Mouse (Mus musculus) adrenal gland (tissue): ENCODE measurements at regions not wholly inside any gene's neighbourhood (a gene's known extent, or its start where the extent isn't known, plus 50 kb on each side); places are given as distances from the start of the nearest gene placed in this dataset.

Source experiments
- intact Hi-C: fragments of 180-260 bp; cut with DNase I; formaldehyde crosslinking; loops from one replicate; pipeline ENCODE4 v1.15.1; 2025

DNA sequence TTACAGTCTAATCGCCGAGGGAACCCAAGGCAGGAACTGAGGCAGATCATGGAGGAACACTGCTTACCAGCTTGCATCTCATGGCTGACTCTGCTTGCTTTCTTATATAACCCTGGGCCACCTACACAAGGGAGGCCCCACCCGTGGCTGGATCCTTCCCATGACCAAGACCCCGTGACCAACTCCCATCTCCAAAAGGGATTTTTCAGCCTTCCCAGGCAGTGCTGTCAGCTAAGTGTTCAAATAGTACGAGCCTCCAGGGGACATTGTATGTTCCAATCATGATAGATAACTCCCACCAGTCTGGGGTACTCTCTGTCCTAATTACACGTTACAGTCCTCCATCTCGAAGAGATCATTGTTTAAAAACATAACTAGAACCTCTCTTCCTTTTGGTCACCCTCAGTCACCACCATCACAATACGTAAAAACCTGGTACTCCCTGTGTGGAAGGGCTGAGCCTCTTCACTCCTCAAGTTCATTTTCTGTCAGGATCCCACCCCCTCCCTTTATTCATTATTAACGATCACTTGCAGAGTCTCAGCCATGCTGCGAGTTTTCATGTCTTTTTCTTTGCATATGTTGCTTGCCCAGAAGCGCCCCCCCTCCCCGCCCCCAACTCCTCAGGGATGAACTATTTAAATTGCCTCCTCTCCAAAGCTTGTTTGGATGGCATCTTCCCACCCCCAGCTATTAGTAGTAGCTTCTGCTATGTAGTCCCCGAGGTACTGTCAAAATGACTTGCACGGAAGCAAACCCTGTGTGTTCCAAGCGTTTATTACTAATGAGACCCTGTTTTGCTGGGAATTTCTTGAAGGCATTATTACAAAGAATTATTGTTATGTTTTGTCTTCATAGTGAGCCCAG, 406.2 kb upstream of the Mmadhc start:
- intact Hi-C loops, result no loop called here

GRCm38 (mm10) chr2:50698841-50699240, 402.2 kb upstream of the Mmadhc start:
- intact Hi-C loops, result loop anchor here (5.0 kb wide), 1 partner anchor 448 kb away; the partner anchor contains the start of gene Rnd3

GRCm38 (mm10) chr2:50696575-50696974, 400.0 kb upstream of the Mmadhc start:
- intact Hi-C loops, result loop anchor here (5.0 kb wide), 1 partner anchor 451 kb away; the partner anchor contains the start of gene Rnd3

DNA sequence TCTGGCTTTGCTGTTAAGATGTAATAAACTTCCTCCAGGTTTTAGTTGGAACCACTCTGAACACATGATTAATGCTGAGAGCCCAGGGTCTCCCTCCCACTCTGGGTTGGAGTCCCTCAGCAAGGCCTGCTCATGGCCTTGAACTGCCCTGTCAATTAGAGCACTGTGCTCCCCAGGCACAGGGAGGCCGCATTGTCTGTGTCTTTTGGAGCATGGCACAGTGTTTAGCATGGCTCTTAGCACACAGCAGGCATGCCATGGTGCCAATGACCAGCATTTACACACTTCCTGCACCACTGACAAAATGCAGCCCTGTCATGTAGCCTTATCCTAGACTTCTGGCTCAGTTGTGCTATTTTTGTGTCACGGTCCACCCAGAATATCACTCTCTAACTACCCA, 398.2 kb upstream of the Mmadhc start:
- intact Hi-C loops, result loop anchor here (5.0 kb wide), 1 partner anchor 452 kb away; the partner anchor contains the start of gene Rnd3

DNA sequence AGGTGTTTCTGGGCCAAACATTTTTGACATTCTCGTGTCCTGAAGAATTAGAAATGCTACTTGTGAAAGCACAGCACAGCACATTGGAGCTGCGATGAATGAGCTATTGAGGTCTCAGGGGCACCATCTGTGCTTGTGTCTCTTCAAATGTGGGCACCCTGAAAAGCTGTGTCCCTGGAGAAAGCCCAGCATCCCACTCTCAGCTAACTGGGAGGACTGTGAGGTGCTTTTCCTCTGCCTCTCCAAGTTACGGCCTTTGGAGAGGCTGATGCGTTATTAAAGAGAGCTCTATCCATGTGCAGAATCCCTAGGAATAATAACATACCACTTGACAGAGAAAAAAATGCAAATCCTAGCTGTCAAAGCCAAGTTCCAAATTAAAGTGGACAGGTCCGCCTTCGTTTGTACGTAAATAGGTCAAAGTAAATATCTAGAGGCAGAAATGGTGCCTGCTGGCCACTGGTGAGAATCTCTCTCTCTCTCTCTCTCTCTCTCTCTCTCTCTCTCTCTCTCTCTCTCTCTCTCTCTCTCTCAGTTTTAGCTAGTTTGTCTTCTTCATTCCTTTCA, 397.3 kb upstream of the Mmadhc start:
- intact Hi-C loops, result no loop called here

DNA sequence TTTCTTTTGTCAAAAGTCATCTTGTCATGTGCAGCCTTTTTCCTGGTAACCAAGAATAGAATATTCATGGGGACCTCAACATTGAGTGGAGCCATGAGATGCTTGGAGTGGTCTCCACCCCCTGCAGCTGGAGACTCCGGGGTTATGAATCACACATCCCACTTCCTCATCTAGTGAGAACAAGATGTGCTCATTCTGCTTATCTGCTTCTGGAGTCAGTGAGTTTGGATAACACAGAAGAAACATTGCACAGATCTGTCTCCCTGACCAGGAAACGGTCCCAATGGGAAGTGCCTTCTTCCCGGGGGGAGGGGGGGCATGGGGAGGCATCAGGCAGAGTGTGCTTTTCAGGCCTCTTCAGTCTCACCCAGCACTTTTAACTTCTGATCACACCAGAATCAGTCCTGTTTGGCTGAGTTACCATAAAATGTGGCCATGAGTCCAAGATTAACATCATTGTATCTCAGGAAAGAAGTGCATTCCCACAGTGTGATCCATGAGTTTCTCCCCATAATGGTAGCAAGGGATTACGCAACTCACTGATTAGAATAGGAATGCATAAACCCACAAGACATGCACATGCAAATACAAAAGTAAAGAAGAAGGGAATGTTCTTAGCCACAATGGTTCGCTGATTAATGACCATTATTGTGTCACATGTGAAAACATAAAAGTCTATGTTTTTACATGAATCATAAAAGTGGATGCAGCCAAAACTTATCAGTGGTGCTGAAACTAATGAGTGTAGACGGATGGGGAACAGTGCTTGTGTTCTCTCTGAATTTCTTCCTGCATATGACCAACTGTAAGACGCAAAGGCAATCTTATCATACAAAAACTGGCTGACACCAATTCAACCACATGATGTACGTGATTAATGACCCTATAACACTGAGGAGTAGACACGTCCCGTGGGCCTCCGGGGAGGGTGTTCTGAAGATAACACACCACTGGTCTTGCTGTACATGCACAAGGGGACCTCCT, 393.8 kb upstream of the Mmadhc start:
- intact Hi-C loops, result no loop called here

DNA sequence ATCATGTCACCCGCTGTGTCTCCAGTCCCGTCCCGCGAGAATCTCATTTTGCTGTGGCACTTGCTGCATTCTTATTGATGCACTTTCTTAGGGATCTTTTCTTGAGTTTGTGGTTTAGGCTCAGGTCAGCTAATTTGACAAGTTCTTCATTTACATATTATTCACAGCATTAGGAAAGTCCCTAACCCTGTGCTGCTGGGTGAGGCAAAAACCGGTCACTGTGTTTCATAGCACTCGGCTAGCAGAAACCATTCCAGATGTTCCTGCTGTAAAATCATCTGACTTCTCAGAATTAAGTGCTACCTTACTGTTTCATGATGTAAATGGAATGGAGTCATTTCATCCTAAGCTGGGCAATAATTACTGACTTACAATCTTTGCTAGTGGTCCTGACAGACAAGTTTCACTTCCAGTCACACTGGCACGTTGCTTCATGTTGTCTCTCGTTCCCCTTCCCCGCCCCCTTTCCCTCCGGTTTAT, 391.1 kb upstream of the Mmadhc start:
- intact Hi-C loops, result no loop called here

DNA sequence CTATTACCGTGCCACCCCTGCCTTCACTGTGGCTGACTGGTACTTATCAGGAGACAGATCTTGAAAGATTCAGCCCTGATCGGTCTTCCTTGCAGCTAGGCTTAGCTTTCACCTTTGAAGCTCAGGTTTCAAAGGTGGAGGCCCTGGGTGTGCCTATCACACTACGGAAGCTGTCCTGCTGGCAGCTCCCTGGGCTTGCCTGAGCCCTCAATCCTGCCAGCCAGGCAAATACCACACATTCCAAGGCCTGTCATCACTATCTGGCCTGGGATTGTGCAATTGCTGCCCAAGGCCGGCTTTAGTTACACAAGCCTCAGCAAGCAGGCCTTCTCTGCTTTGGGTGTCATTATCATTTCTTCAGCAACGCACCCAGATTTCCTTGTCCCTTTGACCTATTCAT, 390.6 kb upstream of the Mmadhc start:
- intact Hi-C loops, result no loop called here

- intact Hi-C loops, result no loop called here
Measured at GRCm38 (mm10) chr2:50677456-50677855, 380.9 kb upstream of the Mmadhc start.

GRCm38 (mm10) chr2:50675736-50676550, 379.3 kb upstream of the Mmadhc start:
- intact Hi-C loops, result no loop called here

- intact Hi-C loops, result no loop called here
Measured at GRCm38 (mm10) chr2:50674856-50675175, 378.2 kb upstream of the Mmadhc start.

DNA sequence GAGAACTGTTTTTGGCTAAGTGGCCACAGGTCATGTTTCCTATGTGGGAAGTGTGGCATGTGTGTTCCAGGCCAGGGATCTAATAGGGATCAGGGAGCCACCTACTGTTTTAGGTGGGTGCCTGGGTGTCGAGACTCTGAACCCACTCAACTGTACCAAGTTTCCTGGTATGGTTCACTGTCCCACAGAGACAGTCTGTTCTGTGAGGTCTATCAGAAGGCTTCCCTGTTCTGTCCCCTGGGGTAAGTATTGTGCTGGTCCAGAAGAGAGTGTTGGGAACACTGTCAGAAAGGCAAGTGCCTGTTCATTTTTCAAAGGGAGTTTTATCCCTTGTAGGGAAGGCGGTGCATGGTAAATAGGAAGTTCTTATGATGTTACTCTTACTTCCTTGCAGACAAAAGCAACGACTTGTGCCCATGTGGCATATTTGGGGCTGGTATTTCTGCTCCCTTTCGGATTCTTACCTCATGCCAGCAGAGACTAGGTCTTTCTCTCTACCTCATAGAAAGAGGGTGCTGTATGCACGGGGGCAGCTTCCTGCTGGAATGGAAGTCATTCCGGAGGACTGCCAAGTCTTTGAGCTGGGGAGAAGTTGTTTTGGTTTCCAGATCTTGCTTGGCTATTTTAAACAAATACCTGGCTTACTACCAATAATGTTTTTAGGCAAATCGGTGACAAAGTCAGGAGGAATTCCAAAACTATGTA, 377.7 kb upstream of the Mmadhc start:
- intact Hi-C loops, result no loop called here

- intact Hi-C loops, result no loop called here
Measured at GRCm38 (mm10) chr2:50669297-50669696, 372.7 kb upstream of the Mmadhc start.

- intact Hi-C loops, result no loop called here
Measured at GRCm38 (mm10) chr2:50668789-50669188, 372.2 kb upstream of the Mmadhc start.

DNA sequence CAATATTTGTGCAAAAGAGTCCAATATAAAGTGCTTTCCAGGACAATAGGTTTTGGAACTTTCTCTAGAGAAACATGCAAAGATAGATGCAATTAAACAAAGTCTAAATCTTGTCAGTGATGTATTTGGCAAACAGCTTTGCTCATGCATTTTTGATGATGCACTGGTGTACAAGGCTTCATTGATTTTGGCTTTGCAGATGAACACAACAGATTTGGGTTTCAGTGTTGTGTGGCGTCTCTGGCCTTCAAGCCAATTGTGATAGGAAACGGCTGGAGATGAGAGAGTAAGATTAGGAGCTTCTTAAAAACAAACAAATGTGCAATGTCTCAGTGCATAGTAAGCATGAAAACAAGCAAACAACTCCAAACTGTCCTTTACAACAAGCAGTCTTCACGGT, 370.6 kb upstream of the Mmadhc start:
- intact Hi-C loops, result no loop called here

- intact Hi-C loops, result no loop called here
Measured at GRCm38 (mm10) chr2:50662504-50662903, 365.9 kb upstream of the Mmadhc start.

GRCm38 (mm10) chr2:50660000-50660399, 363.4 kb upstream of the Mmadhc start:
- intact Hi-C loops, result loop anchor here (5.0 kb wide), 1 partner anchor 343 kb away; no protein-coding TSS in a partner anchor

- intact Hi-C loops, result loop anchor here (5.0 kb wide), 1 partner anchor 341 kb away; no protein-coding TSS in a partner anchor
Measured at GRCm38 (mm10) chr2:50657826-50658225, 361.2 kb upstream of the Mmadhc start.

GRCm38 (mm10) chr2:50656351-50656750, 359.8 kb upstream of the Mmadhc start:
- intact Hi-C loops, result loop anchor here (5.0 kb wide), 1 partner anchor 339 kb away; no protein-coding TSS in a partner anchor

DNA sequence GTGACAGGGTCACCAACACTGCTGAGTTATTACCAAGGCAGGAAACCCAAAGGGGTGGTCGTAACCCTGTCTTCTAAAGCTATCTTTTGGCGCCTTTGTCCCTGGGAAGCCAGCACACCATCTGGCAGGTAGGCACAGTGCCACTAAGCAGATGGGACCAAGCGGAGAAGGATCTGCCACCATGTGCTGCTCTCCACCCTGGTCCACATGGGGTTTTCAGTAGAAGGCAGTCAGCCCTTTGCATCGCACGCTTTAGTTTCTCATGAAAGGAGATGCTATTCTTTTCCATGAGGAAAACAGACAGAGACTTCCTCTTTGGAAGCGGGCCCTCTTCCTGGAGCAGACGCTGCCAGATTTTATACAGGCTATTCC, 358.3 kb upstream of the Mmadhc start:
- intact Hi-C loops, result loop anchor here (5.0 kb wide), 1 partner anchor 338 kb away; no protein-coding TSS in a partner anchor
